In the genomic region with DNA sequence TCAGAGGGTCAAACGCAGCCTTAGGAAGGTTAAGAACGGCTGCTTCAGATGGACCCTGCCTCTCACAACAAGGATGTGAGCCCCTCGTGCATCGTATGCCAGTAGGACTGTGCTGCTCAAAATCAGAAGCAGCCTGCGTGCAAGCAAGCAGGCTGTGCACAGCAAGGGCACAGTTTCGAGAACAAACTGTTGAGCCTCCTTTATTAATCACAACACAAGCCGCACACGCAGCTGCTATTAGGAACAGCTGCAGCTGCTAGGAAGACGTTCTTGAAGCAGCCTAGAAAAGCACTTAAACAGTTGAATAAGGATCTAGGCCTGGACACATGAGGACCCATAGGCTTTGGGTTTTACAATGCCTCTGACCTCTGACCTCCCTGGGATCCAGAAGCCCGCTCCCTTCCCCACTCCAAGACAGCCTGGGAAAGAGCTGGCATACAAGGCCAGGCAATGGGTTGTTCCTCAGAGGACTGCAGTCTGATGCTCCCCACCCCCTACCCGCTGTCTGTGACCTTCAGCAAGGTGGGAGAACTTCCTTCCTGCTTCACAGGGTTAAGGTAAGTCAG, we compare ENCODE assay signal across 14 mouse cellular contexts. TPM values are rescaled to one million over a fixed set of nuclear protein-coding genes. Genes with fewer than 3 reads are reported as not detected.
DNase-seq lines count a peak whose midpoint lies in the region; ATAC-seq lines count a peak whose summit lies in the region.
"Had no signal": no experiment of that assay in that cellular context is flagged by ENCODE, and none has a peak within 500 bp of the region (broad histone marks: within the 10 kb centered on the region; RNA-seq: fewer than 3 reads in every experiment).

No protein-coding gene starts in this region.

- H3K27me3 ChIP-seq in forebrain, embryonic 13.5 days = no peaks in the 10 kb centered on the region
- 0 out of 2 replicates have a peak, but pooled peaks cover 3% of the 10 kb centered on the region for H3K27me3 ChIP-seq in limb, embryonic 13.5 days

- no peaks in the 10 kb centered on the region for H3K9me3 ChIP-seq in forebrain, embryonic 13.5 days (replicated peaks)
- H3K9me3 ChIP-seq in limb, embryonic 13.5 days = no peaks in the 10 kb centered on the region

- no peak overlapping the region for H3K9ac ChIP-seq in forebrain, embryonic 13.5 days
- no peak overlapping the region for H3K9ac ChIP-seq in limb, embryonic 13.5 days
- H3K9ac ChIP-seq: lung, embryonic 14.5 days had no signal

- H3K4me2 ChIP-seq in forebrain, embryonic 13.5 days = no peak overlapping the region
- H3K4me2 ChIP-seq in limb, embryonic 13.5 days (replicated peaks) = no peak overlapping the region
- H3K4me2 ChIP-seq: lung, embryonic 14.5 days had no signal

- peak; percentile 55; the same call in 1 of the 2 replicates for ATAC-seq in forebrain, embryonic 13.5 days
- ATAC-seq in limb, embryonic 13.5 days (ENCODE audit: low FRiP score, low read depth) = peak; percentile 55
- ATAC-seq: activated CD4-positive, CD25-positive, alpha-beta regulatory T cell, adult 4 months; inflammation-experienced regulatory T-cells, adult 6 months had no signal

- peak; percentile 10 for DNase-seq in layer of hippocampus, adult 9-11 months
- no peak for DNase-seq in layer of hippocampus, adult 9-10 months (ENCODE audit: low spot score)
- peak; percentile 34 for DNase-seq in embryo, embryonic 11 days
- DNase-seq in right cerebral cortex, adult 2 months (ENCODE audit: low spot score in 2 of 2) = no peak
- DNase-seq in heart, adult 8-10 months (ENCODE audit: low spot score) = no peak
- DNase-seq: cerebellum, adult 2 months; kidney, postnatal 36 days; layer of hippocampus, postnatal 36 days; lung, embryonic 14.5 days; right cerebral cortex, postnatal 25 days had no signal

- no peaks in the 10 kb centered on the region for H3K36me3 ChIP-seq in forebrain, embryonic 13.5 days (ENCODE audit: poor library complexity, severe bottlenecking)
- no peaks in the 10 kb centered on the region for H3K36me3 ChIP-seq in limb, embryonic 13.5 days

- H3K4me1 ChIP-seq in forebrain, embryonic 13.5 days = peaks cover 8% of the 10 kb centered on the region
- peaks cover 24% of the 10 kb centered on the region for H3K4me1 ChIP-seq in limb, embryonic 13.5 days

- WGBS in forebrain, embryonic 13.5 days = 54% methylated on average over 11 of the region's 11 CpGs
- WGBS in limb, embryonic 13.5 days = 30% methylated on average over 11 of the region's 11 CpGs

- no peak overlapping the region for H3K4me3 ChIP-seq in forebrain, embryonic 13.5 days
- no peak overlapping the region for H3K4me3 ChIP-seq in limb, embryonic 13.5 days

- H3K27ac ChIP-seq in forebrain, embryonic 13.5 days = no peak overlapping the region
- no peak overlapping the region for H3K27ac ChIP-seq in limb, embryonic 13.5 days

RNA-seq across cellular contexts. Expression of a gene that starts 10.1 kb away (rescaled TPM):
- polyA plus RNA-seq in forebrain, embryonic 13.5 days (2015; fragmentation: Nextera tagmentation; extraction: Ambion mirVana) = 4.4 and 5.4 TPM in 2 replicates
- polyA plus RNA-seq in limb, embryonic 13.5 days (2015; fragmentation: Nextera tagmentation; extraction: Ambion mirVana) = 9.0 and 9.5 TPM in 2 replicates
- total RNA-seq in heart, adult 8-10 months (2022) = 1 to 10 TPM; 7.9 to 9.2 (median 8.6) TPM
- polyA plus RNA-seq: activated CD4-positive, CD25-positive, alpha-beta regulatory T cell, adult 4 months; inflammation-experienced regulatory T-cells, adult 6 months had no signal

Comparison
In these comparisons a context has a peak if more than half of its experiments do, and no peak if none do; other contexts are left out.
1. DNase-seq: peak in layer of hippocampus, adult 9-11 months (single experiment) and embryo, embryonic 11 days (single experiment); none in layer of hippocampus, adult 9-10 months (single experiment), right cerebral cortex, adult 2 months (0 of 2) and heart, adult 8-10 months (single experiment).